Mouse (Mus musculus) right cerebral cortex, postnatal 25 days (tissue): Measurements from ENCODE around the gene Krtap20-2.
"Not testable (repeated sequence)": the region's sequence is repeated elsewhere in the genome, so short reads cannot be mapped to it uniquely, and the experiment has no call there.

ENCODE experiments used
- DNase-seq: peaks from one replicate; pipeline ENCODE4 v3.0.0; 2022

Krtap20-2 gene

GRCm38 (mm10) chr16:89205561-89205960, at the start of gene Krtap20-2:
Gene Krtap20-2, plus strand, starts transcription at chr16:89205861.
- DNase-seq: no peak

DNA sequence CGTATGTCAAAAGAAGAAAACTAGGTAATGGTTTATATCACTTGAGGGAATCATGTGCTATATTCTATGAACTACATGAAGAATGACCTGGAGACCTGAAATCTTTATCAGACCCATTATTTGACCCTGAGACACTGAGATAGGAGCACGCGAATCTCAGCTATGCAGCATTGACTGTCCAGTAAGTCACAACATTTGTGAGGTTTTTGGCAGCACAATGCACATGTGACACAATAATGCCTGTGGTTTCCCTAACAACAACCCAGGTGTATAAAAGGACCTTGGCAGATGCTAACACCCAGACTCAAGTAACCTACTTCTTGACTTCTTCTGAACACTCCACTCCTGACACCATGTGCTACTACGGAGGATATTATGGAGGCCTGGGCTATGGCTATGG, 48.0 kb upstream of the Krtap20-2 start, which contains the start of gene Gm9789:
Gene Gm9789, plus strand, starts transcription at position 301 of the 400 bp plus-strand sequence.
- DNase-seq: no peak

DNA sequence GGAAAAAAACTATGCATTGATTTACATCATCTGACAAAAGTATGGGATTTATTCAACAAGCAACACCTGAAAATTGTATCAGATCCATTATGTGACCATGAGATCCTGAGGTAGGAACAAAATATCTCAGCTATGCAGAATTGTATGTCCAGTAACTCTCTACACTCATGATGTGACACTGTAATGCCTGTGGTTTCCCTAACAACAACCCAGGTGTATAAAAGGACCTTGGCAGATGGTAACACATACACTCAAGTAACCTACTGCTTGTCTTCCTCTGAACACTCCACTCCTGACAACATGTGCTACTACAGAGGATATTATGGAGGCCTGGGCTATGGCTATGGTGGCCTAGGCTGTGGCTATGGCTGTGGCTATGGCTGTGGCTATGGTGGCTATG, 36.5 kb upstream of the Krtap20-2 start, which contains the start of gene Gm7735:
Gene Gm7735, plus strand, starts transcription at position 301 of the 400 bp plus-strand sequence.
- DNase-seq: not testable (repeated sequence)

DNA sequence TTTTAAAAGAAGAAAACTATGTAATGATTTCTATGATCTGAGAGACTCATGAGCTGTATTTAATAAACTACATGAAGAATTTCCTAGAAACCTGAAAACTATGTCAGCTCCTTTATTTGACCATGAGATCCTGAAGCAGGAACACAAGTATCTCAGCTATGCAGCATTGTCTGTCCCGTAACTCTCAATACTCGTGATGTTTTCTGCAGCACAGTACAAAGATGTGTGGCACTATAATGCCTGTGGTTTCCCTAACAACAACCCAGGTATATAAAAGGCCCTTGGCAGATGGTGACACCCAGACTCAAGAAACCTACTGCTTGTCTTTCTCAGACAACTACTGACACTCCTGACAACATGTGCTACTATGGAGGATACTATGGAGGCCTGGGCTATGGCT, 31.2 kb upstream of the Krtap20-2 start, which contains the start of gene 1110057P08Rik:
Gene 1110057P08Rik, plus strand, starts transcription at position 301 of the 400 bp plus-strand sequence.
- no peak for DNase-seq

DNA sequence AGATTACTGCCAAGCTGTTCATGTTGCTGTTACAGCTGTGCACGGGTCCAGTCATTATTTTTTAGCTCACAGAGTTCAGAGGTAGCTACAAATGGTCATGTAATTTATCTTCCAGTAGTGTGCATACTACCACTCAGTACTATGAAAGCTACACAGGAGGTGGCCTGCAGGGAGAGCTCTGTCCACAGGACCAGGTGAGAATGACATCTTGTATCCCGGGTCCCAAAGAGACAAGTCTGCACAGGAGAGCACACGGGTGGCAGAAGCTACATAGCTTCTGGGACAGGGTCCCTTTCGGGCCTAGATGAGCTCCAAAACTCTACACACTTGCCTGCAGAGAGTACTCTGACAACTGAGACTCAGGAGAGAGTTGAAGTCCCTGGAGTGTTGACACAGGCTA, 17.0 kb upstream of the Krtap20-2 start:
- no peak for DNase-seq
